ENCODE assay signal across 33 mouse cellular contexts in the genomic region with DNA sequence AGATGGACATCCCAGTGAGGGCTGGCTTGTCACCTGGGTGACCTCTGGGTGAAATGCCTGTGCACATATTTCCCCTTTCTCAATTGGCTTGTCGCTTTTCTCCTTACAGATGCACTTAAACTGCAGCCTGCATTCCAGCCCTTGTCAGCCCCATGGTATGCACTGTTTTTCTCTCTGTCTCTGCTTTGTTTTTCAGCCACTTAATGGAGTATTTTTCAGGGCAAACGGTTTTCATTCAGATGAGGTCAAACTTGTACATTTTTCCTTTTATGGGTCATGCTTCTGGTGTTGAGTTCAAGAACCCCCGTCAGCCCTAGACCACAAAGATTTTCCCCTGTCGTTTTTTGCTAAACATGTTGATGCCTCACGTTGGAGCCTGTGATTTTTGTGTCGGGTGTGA. TPM values are rescaled to one million over a fixed set of nuclear protein-coding genes. Genes with fewer than 3 reads are reported as not detected.
DNase-seq lines count a peak whose midpoint lies in the region; ATAC-seq lines count a peak whose summit lies in the region.
"Had no signal": no experiment of that assay in that cellular context is flagged by ENCODE, and none has a peak within 500 bp of the region (broad histone marks: within the 10 kb centered on the region; RNA-seq: fewer than 3 reads in every experiment).

No protein-coding gene starts in this region.

- intact Hi-C loops in heart, postnatal 14 days (cut with DNase I): no loop called here

- H3K9ac ChIP-seq in heart, embryonic 13.5 days: no peak overlapping the region
- H3K9ac ChIP-seq in intestine, embryonic 15.5 days: no peak overlapping the region
- H3K9ac ChIP-seq: embryonic facial prominence, embryonic 13.5 days; forebrain, embryonic 13.5 days; hindbrain, embryonic 12.5 days; kidney, embryonic 15.5 days; liver, embryonic 14.5 days; midbrain, embryonic 12.5 days; neural tube, embryonic 13.5 days had no signal

- no peak for DNase-seq in heart, postnatal 14 days
- DNase-seq in 3T3-L1 (ENCODE audit: low read depth, low spot score) (peak; percentile 59), NIH3T3 (ENCODE audit: low read depth) (peak; percentile 62)
- peak; percentile 17 for DNase-seq in mesoderm, embryonic 11.5 days (ENCODE audit: low read depth, low spot score)
- DNase-seq: adrenal gland, postnatal 14 days; B cell, adult 2 months; cerebellum, adult 11-12 months; cerebellum, adult 9-11 months; embryo, embryonic 11 days; gastrocnemius, postnatal 10 days; kidney, adult 11 months; kidney, postnatal 36 days; left cerebral cortex, postnatal 4 days; liver; lung, adult 2 months; lung, postnatal 36 days; right cerebral cortex, postnatal 4 days; thymus, postnatal 4 days had no signal

- peaks cover 16% of the 10 kb centered on the region for H3K4me1 ChIP-seq in heart, embryonic 13.5 days
- no peaks in the 10 kb centered on the region for H3K4me1 ChIP-seq in intestine, embryonic 15.5 days (replicated peaks)
- H3K4me1 ChIP-seq: forebrain, embryonic 13.5 days; hindbrain, embryonic 12.5 days; kidney, embryonic 15.5 days; midbrain, embryonic 12.5 days; neural tube, embryonic 13.5 days had no signal

- peak overlapping the region; percentile 45 for H3K27ac ChIP-seq in heart, embryonic 13.5 days (replicated peaks)
- no peak overlapping the region for H3K27ac ChIP-seq in intestine, embryonic 15.5 days
- H3K27ac ChIP-seq: embryonic facial prominence, embryonic 13.5 days; forebrain, embryonic 13.5 days; hindbrain, embryonic 12.5 days; hindbrain, postnatal 0 days; kidney, embryonic 15.5 days; layer of hippocampus, adult 2 months; liver, embryonic 14.5 days; midbrain, embryonic 12.5 days; neural tube, embryonic 13.5 days had no signal

- no peaks in the 10 kb centered on the region for H3K9me3 ChIP-seq in heart, embryonic 13.5 days
- H3K9me3 ChIP-seq in intestine, embryonic 15.5 days: no peaks in the 10 kb centered on the region
- H3K9me3 ChIP-seq: embryonic facial prominence, embryonic 13.5 days; forebrain, embryonic 13.5 days; G1E; hindbrain, embryonic 12.5 days; kidney, embryonic 15.5 days; midbrain, embryonic 12.5 days; neural tube, embryonic 13.5 days had no signal

- no peak overlapping the region for H3K4me2 ChIP-seq in heart, embryonic 13.5 days
- no peak overlapping the region for H3K4me2 ChIP-seq in intestine, embryonic 15.5 days (replicated peaks)
- H3K4me2 ChIP-seq: embryonic facial prominence, embryonic 13.5 days; forebrain, embryonic 13.5 days; hindbrain, embryonic 12.5 days; kidney, embryonic 15.5 days; midbrain, embryonic 12.5 days; neural tube, embryonic 13.5 days had no signal

- no peak overlapping the region for H3K4me3 ChIP-seq in heart, embryonic 13.5 days
- H3K4me3 ChIP-seq in intestine, embryonic 15.5 days (replicated peaks): no peak overlapping the region
- H3K4me3 ChIP-seq: embryonic facial prominence, embryonic 13.5 days; erythroblast, embryonic 14.5 days; forebrain, embryonic 13.5 days; hindbrain, embryonic 12.5 days; kidney, embryonic 15.5 days; layer of hippocampus, adult 2 months; midbrain, embryonic 12.5 days; neural tube, embryonic 13.5 days had no signal

- H3K36me3 ChIP-seq in heart, embryonic 13.5 days: no peaks in the 10 kb centered on the region
- no peaks in the 10 kb centered on the region for H3K36me3 ChIP-seq in intestine, embryonic 15.5 days
- H3K36me3 ChIP-seq: embryonic facial prominence, embryonic 13.5 days; G1E; hindbrain, embryonic 12.5 days; kidney, embryonic 15.5 days; midbrain, embryonic 12.5 days; neural tube, embryonic 13.5 days had no signal

- no peaks in the 10 kb centered on the region for H3K27me3 ChIP-seq in heart, embryonic 13.5 days (replicated peaks)
- H3K27me3 ChIP-seq in intestine, embryonic 15.5 days (replicated peaks): no peaks in the 10 kb centered on the region
- H3K27me3 ChIP-seq: embryonic facial prominence, embryonic 13.5 days; forebrain, embryonic 13.5 days; kidney, embryonic 15.5 days; midbrain, embryonic 12.5 days; neural tube, embryonic 13.5 days had no signal

- ATAC-seq in heart, embryonic 13.5 days (ENCODE audit: extremely low read depth, insufficient number of reproducible peaks, low FRiP score, low TSS enrichment): no peak
- no peak for ATAC-seq in inflammation-experienced regulatory T-cells, adult 6 months
- ATAC-seq in intestine, embryonic 15.5 days: no peak
- ATAC-seq: forebrain, embryonic 13.5 days; hindbrain, postnatal 0 days had no signal

- 44% methylated on average over 6 of the region's 6 CpGs for WGBS in heart, embryonic 13.5 days
- 39% methylated on average over 6 of the region's 6 CpGs for WGBS in intestine, embryonic 15.5 days

RNA-seq across cellular contexts. Expression of gene Itga11, which starts 39.6 kb away (rescaled TPM):
- polyA plus RNA-seq in heart, embryonic 13.5 days (2015; fragmentation: Nextera tagmentation; extraction: Ambion mirVana): 0.70 and 0.83 TPM in 2 replicates
- total RNA-seq in heart, postnatal 14 days (2021): 1 to 10 TPM; 1.6 to 2.1 TPM
- polyA plus RNA-seq in inflammation-experienced regulatory T-cells, adult 6 months (2017; shearing (Covaris generic)): under 1 TPM; 0.09 to 0.13 (median 0.11) TPM
- polyA plus RNA-seq in intestine, embryonic 15.5 days (2015; fragmentation: Nextera tagmentation; extraction: Ambion mirVana): 3.0 and 3.2 TPM in 2 replicates
- total RNA-seq: G1E; megakaryocyte, adult 5-6 weeks had no signal
- polyA plus RNA-seq: erythroblast, embryonic 14.5 days; G1E had no signal

Comparison
In these comparisons a context has a peak if more than half of its experiments do, and no peak if none do; other contexts are left out.
1. DNase-seq: peak in 3T3-L1 (single experiment), NIH3T3 (single experiment) and mesoderm, embryonic 11.5 days (single experiment); none in heart, postnatal 14 days (0 of 2).